Comparison of ENCODE assay signal across 21 mouse cellular contexts in the genomic region with DNA sequence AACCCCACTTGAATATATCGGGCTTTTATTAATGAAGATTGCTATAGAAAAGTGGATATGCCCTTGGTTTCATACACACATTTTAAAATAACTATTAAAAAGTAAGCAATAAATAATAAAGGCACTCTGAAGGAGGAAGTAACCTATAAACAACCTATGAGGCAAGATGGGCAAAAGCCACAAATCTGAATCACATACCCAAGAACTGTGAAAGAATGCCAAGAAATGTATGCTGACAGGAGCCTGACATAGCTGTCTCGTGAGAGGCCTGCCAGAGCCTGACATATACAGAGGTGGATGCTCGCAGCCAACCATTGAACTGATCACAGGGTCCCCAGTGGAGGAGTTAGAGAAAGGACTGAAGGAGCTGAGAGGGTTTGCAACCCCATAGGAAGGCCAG. TPM values are rescaled to one million over a fixed set of nuclear protein-coding genes. Genes with fewer than 3 reads are reported as not detected.
DNase-seq lines count a peak whose midpoint lies in the region; ATAC-seq lines count a peak whose summit lies in the region.
"Had no signal": no experiment of that assay in that cellular context is flagged by ENCODE, and none has a peak within 500 bp of the region (broad histone marks: within the 10 kb centered on the region; RNA-seq: fewer than 3 reads in every experiment).

No protein-coding gene starts in this region.

- ATAC-seq in megakaryocyte, adult 5-6 weeks (ENCODE audit: poor library complexity, severe bottlenecking) = peak; percentile 52; the same call in 1 of the 2 replicates
- ATAC-seq in monocyte, adult 5-6 weeks (replicated peaks; ENCODE audit: insufficient number of reproducible peaks, low FRiP score, low TSS enrichment, poor library complexity, severe bottlenecking) = no peak
- ATAC-seq: activated CD4-positive, CD25-positive, alpha-beta regulatory T cell, adult 4 months; CD4-positive, CD25-positive, alpha-beta regulatory T cell, adult 4 months; forebrain, embryonic 13.5 days; forebrain, embryonic 15.5 days; forebrain, postnatal 0 days; Patski had no signal

- peak; percentile 80 for DNase-seq in 3T3-L1 (ENCODE audit: low read depth, low spot score)
- DNase-seq in 416B (ENCODE audit: low read depth) = peak; percentile 46
- peak; percentile 66 for DNase-seq in NIH3T3 (ENCODE audit: low read depth)
- no peak for DNase-seq in thymus, postnatal 4 days
- DNase-seq in B cell, adult 2 months = no peak
- DNase-seq: adrenal gland, adult 8-10 months; adrenal gland, postnatal 14 days; adrenal gland, postnatal 36 days; cerebellum, adult 11-12 months; cerebellum, adult 2 months; cerebellum, adult 9-10 months; cerebellum, postnatal 10 days; cerebellum, postnatal 25 days; forebrain, postnatal 0 days had no signal

RNA-seq across cellular contexts. Expression of a gene that starts 35.5 kb away (rescaled TPM):
- 71.5 and 74.4 TPM in 2 replicates for total RNA-seq in megakaryocyte, adult 5-6 weeks (2015)
- 28.4 and 61.9 TPM in 2 replicates for total RNA-seq in megakaryocyte, adult 5-6 weeks (2017)
- 36.9 to 81.2 TPM (median 70.4 TPM) in 3 replicates for total RNA-seq in monocyte, adult 5-6 weeks (2017)

Comparison
In these comparisons a context has a peak if more than half of its experiments do, and no peak if none do; other contexts are left out.
1. DNase-seq: peak in 3T3-L1 (single experiment), 416B (single experiment) and NIH3T3 (single experiment); none in thymus, postnatal 4 days (single experiment) and B cell, adult 2 months (0 of 2).